Mouse (Mus musculus): ENCODE results near the gene Ttc25. TPM values are rescaled to one million over a fixed set of nuclear protein-coding genes. Genes with fewer than 3 reads are reported as not detected.

Gene Ttc25
- polyA plus RNA-seq, 1 experiment from 2014 or later = 0.14 TPM

DNA sequence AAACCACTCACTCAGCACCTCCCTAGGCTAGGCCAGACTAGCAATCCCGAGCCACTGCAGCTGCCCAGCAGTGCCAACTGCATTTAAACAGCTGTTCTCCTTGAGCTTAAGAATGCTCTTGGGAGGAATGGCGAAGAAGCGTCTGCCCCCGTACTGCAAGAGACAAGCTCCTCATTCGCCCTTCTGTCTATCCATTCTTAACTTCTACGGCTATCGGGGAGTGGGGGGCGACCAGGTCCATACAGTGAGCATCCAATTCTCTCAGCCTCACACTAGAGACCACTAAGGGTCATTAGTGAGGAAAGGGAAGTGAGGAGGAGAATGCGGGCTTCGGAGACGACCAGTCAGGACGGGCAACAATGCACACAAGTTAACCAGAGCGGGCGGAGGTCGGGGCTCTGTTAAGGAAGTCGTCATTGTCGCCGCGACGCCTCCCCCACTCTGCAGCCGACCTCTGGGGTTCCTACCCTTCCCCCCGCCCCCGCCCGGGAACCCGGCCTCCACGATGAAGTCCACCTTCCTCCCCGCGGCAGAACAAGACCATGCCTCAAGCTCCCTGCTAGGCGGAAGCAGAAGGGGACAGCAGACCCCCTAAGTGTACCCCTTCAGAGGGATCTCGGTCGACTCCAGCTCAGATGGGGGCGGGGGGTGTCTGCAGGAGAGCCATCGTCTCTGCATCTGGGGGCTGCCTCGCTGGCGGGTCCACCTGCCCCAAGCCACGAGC, 73.5 kb downstream of the Ttc25 start, which contains the start of gene Nkiras2:
Nkiras2 (plus strand) TSS at position 484 of the 724 bp plus-strand sequence.
- peak within 1 kb of the TSS; percentile 86 for H3K4me2 ChIP-seq
- no peaks in the 10 kb centered on the region for H3K27me3 ChIP-seq
- H3K36me3 ChIP-seq (replicated peaks) = no peaks in the 10 kb centered on the region
- H3K4me3 ChIP-seq (replicated peaks) = peak within 1 kb of the TSS; percentile 92
- H3K9me3 ChIP-seq (replicated peaks) = no peaks in the 10 kb centered on the region
- peak within 1 kb of the TSS; percentile 82 for H3K27ac ChIP-seq (replicated peaks)
- H3K4me1 ChIP-seq (replicated peaks) = peaks cover 54% of the 10 kb centered on the region
- peak; percentile 62 for ATAC-seq (ENCODE audit: insufficient read depth)
- WGBS (ENCODE audit: insufficient replicate concordance) = under 1% methylated on average over 35 of the region's 36 CpGs
- peak within 1 kb of the TSS; percentile 85 for H3K9ac ChIP-seq

GRCm38 (mm10) chr11:100619485-100619975, 74.1 kb downstream of the Ttc25 start:
- Histone ChIP-seq H3K36me3 (replicated peaks) (no peaks in the 10 kb centered on the region), H3K4me1 (replicated peaks) (peaks cover 60% of the 10 kb centered on the region), H3K9ac (peak overlapping the region; percentile 85), H3K9me3 (replicated peaks) (no peaks in the 10 kb centered on the region), H3K4me2 (peak overlapping the region; percentile 86), H3K4me3 (replicated peaks) (peak overlapping the region; percentile 92), H3K27ac (replicated peaks) (peak overlapping the region; percentile 82), H3K27me3 (no peaks in the 10 kb centered on the region)
- under 1% methylated on average over 40 of the region's 40 CpGs for WGBS (ENCODE audit: insufficient replicate concordance)
- ATAC-seq (ENCODE audit: insufficient read depth) = peak; percentile 90

GRCm38 (mm10) chr11:100619982-100620381, 74.6 kb downstream of the Ttc25 start, which contains the start of gene Dnajc7:
Gene Dnajc7 (minus strand): TSS chr11:100620168.
- H3K9me3 ChIP-seq (replicated peaks) = no peaks in the 10 kb centered on the region
- peaks cover 63% of the 10 kb centered on the region for H3K4me1 ChIP-seq (replicated peaks)
- peak within 1 kb of the TSS; percentile 85 for H3K9ac ChIP-seq
- H3K36me3 ChIP-seq (replicated peaks) = peaks cover 3% of the 10 kb centered on the region; the same call in 1 of the 2 replicates
- peak within 1 kb of the TSS; percentile 92 for H3K4me3 ChIP-seq (replicated peaks)
- peak within 1 kb of the TSS; percentile 82 for H3K27ac ChIP-seq (replicated peaks)
- peak within 1 kb of the TSS; percentile 86 for H3K4me2 ChIP-seq
- WGBS (ENCODE audit: insufficient replicate concordance) = 8% methylated on average over 11 of the region's 11 CpGs
- no peaks in the 10 kb centered on the region for H3K27me3 ChIP-seq
- peak; percentile 3; the same call in 1 of the 2 replicates for ATAC-seq (ENCODE audit: insufficient read depth)

Other genes with a start within 250 kb of the Ttc25 start
- gene Eif1, start 225.7 kb upstream of the Ttc25 start, polyA plus RNA-seq (2015; fragmentation: Nextera tagmentation; extraction: Ambion mirVana) = 1,286 and 1,576 TPM in 2 replicates
- gene Gast, start 211.2 kb upstream of the Ttc25 start, polyA plus RNA-seq (2015; fragmentation: Nextera tagmentation; extraction: Ambion mirVana) = not detected in 2 replicates
- 0.33 and 0.45 TPM in 2 replicates for gene Hap1, start 189.5 kb upstream of the Ttc25 start, polyA plus RNA-seq (2015; fragmentation: Nextera tagmentation; extraction: Ambion mirVana)
- gene Jup, start 147.8 kb upstream of the Ttc25 start, polyA plus RNA-seq (2015; fragmentation: Nextera tagmentation; extraction: Ambion mirVana) = 14.0 and 15.7 TPM in 2 replicates
- 3.6 and 4.0 TPM in 2 replicates for gene P3h4, start 130.8 kb upstream of the Ttc25 start, polyA plus RNA-seq (2015; fragmentation: Nextera tagmentation; extraction: Ambion mirVana)
- 7.8 and 8.5 TPM in 2 replicates for gene Fkbp10, start 129.9 kb upstream of the Ttc25 start, polyA plus RNA-seq (2015; fragmentation: Nextera tagmentation; extraction: Ambion mirVana)
- 16.5 and 17.7 TPM in 2 replicates for gene Nt5c3b, start 103.8 kb upstream of the Ttc25 start, polyA plus RNA-seq (2015; fragmentation: Nextera tagmentation; extraction: Ambion mirVana)
- 0.06 and 0.14 TPM in 2 replicates for gene Klhl10, start 103.7 kb upstream of the Ttc25 start, polyA plus RNA-seq (2015; fragmentation: Nextera tagmentation; extraction: Ambion mirVana)
- 1.6 and 2.2 TPM in 2 replicates for gene Klhl11, start 72.9 kb upstream of the Ttc25 start, polyA plus RNA-seq (2015; fragmentation: Nextera tagmentation; extraction: Ambion mirVana)
- 103 and 111 TPM in 2 replicates for gene Acly, start 17.6 kb upstream of the Ttc25 start, polyA plus RNA-seq (2015; fragmentation: Nextera tagmentation; extraction: Ambion mirVana)
- gene Cnp, start 29.3 kb downstream of the Ttc25 start, polyA plus RNA-seq (2015; fragmentation: Nextera tagmentation; extraction: Ambion mirVana) = 14.2 and 15.1 TPM in 2 replicates
- 18.8 and 19.2 TPM in 2 replicates for gene Nkiras2, start 73.6 kb downstream of the Ttc25 start, polyA plus RNA-seq (2015; fragmentation: Nextera tagmentation; extraction: Ambion mirVana)
- 61.0 and 66.8 TPM in 2 replicates for gene Dnajc7, start 74.6 kb downstream of the Ttc25 start, polyA plus RNA-seq (2015; fragmentation: Nextera tagmentation; extraction: Ambion mirVana)
- not detected in 2 replicates for gene Zfp385c, start 146.8 kb downstream of the Ttc25 start, polyA plus RNA-seq (2015; fragmentation: Nextera tagmentation; extraction: Ambion mirVana)
- 2.7 and 2.8 TPM in 2 replicates for gene Dhx58, start 158.7 kb downstream of the Ttc25 start, polyA plus RNA-seq (2015; fragmentation: Nextera tagmentation; extraction: Ambion mirVana)
- gene Kat2a, start 166.9 kb downstream of the Ttc25 start, polyA plus RNA-seq (2015; fragmentation: Nextera tagmentation; extraction: Ambion mirVana) = 13.2 and 14.1 TPM in 2 replicates
- gene Hspb9, start 168.2 kb downstream of the Ttc25 start, polyA plus RNA-seq (2015; fragmentation: Nextera tagmentation; extraction: Ambion mirVana) = 0.24 TPM in 1 of 2 replicates, not detected in the other
- 19.2 and 20.2 TPM in 2 replicates for gene Rab5c, start 192.6 kb downstream of the Ttc25 start, polyA plus RNA-seq (2015; fragmentation: Nextera tagmentation; extraction: Ambion mirVana)
- not detected in 2 replicates for gene Kcnh4, start 214.3 kb downstream of the Ttc25 start, polyA plus RNA-seq (2015; fragmentation: Nextera tagmentation; extraction: Ambion mirVana)
- gene Hcrt, start 217.3 kb downstream of the Ttc25 start, polyA plus RNA-seq (2015; fragmentation: Nextera tagmentation; extraction: Ambion mirVana) = not detected in 2 replicates
- 1.5 and 1.9 TPM in 2 replicates for gene Ghdc, start 225.3 kb downstream of the Ttc25 start, polyA plus RNA-seq (2015; fragmentation: Nextera tagmentation; extraction: Ambion mirVana)

Data from liver, embryonic 15.5 days (tissue).